Mouse (Mus musculus) hindbrain, embryonic 16.5 days (tissue): Measurements from ENCODE around the gene Pappa. TPM values are rescaled to one million over a fixed set of nuclear protein-coding genes. Genes with fewer than 3 reads are reported as not detected.

Experiments
- ATAC-seq: fragments of 200-750 bp; cut with Nextera tagmentation; 2 replicates; pipeline ENCODE4 v1.8.0; 2017; ENCODE audit warnings: moderate TSS enrichment, moderate library complexity
- H3K27ac ChIP-seq: fragments of 300-500 bp; sonication (generic); 2 replicates; pipeline ENCODE4 v1.5.1; 2014; ENCODE audit warnings: low read depth, mild to moderate bottlenecking, control low read depth, low read length, moderate library complexity
- H3K27me3 ChIP-seq: fragments of 300-500 bp; sonication (generic); replicated peaks from 2 replicates; pipeline ENCODE4 v1.6.1; 2014; ENCODE audit warnings: low read length; ENCODE audit not compliant: control insufficient read depth, insufficient read depth
- H3K36me3 ChIP-seq: fragments of 300-500 bp; sonication (generic); 2 replicates; pipeline ENCODE4 v1.6.1; 2014; ENCODE audit warnings: mild to moderate bottlenecking, low read length, moderate library complexity, mixed read lengths; ENCODE audit not compliant: control insufficient read depth, insufficient read depth
- H3K4me1 ChIP-seq: fragments of 300-500 bp; sonication (generic); 2 replicates; pipeline ENCODE4 v1.6.1; 2014; ENCODE audit warnings: low read depth, low read length; ENCODE audit not compliant: control insufficient read depth, insufficient read depth
- H3K4me2 ChIP-seq: fragments of 300-500 bp; sonication (generic); 2 replicates; pipeline ENCODE4 v1.6.1; 2014; ENCODE audit warnings: mild to moderate bottlenecking, low read length, control low read depth, moderate library complexity
- H3K4me3 ChIP-seq: fragments of 300-500 bp; sonication (generic); 2 replicates; pipeline ENCODE4 v1.5.1; 2014; ENCODE audit warnings: mild to moderate bottlenecking, low read length, control low read depth, moderate library complexity
- H3K9ac ChIP-seq: fragments of 300-500 bp; sonication (generic); 2 replicates; pipeline ENCODE4 v1.6.1; 2014; ENCODE audit warnings: low read depth, mild to moderate bottlenecking, control low read depth, low read length, moderate library complexity
- H3K9me3 ChIP-seq: fragments of 300-500 bp; sonication (generic); 2 replicates; pipeline ENCODE4 v1.6.1; 2014; ENCODE audit warnings: mild to moderate bottlenecking, low read length, moderate library complexity; ENCODE audit not compliant: control insufficient read depth
- WGBS: fragments of 180-500 bp; shearing (Covaris S2); extraction: QIAGEN DNeasy Blood & Tissue Kit; methylation state at CpG from one replicate; pipeline ENCODE4 v1.1.7; 2014; 5-methylcytosine and 5-hydroxymethylcytosine counted together
- polyA plus RNA-seq: library from polyadenylated mRNA; unstranded; fragments of >200 nt; fragmentation: Nextera tagmentation; extraction: Ambion mirVana; gene quantifications from 2 replicates; pipeline ENCODE4 v1.2.1, GENCODE M21; 2015

Pappa gene
- polyA plus RNA-seq, 1 experiment from 2014 or later: 0.93 TPM

GRCm38 (mm10) chr4:65272295-65272694, 148.3 kb downstream of the Pappa start:
- 45% methylated on average over 4 of the region's 4 CpGs for WGBS
- no peak overlapping the region for H3K9ac ChIP-seq
- no peak for ATAC-seq
- H3K9me3 ChIP-seq: no peaks in the 10 kb centered on the region
- no peaks in the 10 kb centered on the region for H3K4me1 ChIP-seq
- H3K4me3 ChIP-seq: no peak overlapping the region
- H3K27me3 ChIP-seq: no peaks in the 10 kb centered on the region
- no peak overlapping the region for H3K4me2 ChIP-seq
- H3K27ac ChIP-seq: no peak overlapping the region
- H3K36me3 ChIP-seq: no peaks in the 10 kb centered on the region

DNA sequence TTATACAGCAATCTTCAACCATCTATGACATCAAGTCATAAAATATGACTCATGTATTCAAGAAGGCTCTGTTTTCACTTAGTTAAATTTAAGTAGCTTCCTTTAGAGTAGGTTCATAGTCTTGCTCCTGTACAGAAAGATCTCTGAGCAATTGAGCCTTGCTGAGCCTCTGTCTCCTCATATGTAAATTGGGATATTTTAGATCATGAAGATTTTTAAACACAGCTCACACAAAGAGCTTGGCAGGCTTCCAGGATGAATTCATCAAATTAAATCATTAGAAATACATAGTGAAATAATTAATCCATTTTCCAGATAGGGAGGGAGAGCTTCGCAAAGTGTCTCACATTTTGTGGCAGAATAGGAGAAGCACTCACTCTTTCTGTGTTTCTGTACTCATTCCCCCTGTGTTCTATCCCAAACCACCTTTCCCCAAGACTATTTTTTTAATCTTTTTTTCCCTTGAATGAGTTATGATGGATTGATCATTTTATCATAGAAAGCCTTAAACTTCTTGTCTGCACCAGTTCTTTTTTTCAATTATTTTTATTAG, 149.4 kb downstream of the Pappa start:
- Histone ChIP-seq H3K4me3 (no peak overlapping the region), H3K4me1 (no peaks in the 10 kb centered on the region), H3K4me2 (no peak overlapping the region), H3K27me3 (no peaks in the 10 kb centered on the region), H3K9ac (no peak overlapping the region), H3K9me3 (no peaks in the 10 kb centered on the region), H3K36me3 (no peaks in the 10 kb centered on the region), H3K27ac (no peak overlapping the region)
- ATAC-seq: no peak
- 77% methylated on average over 1 of the region's 1 CpGs for WGBS

GRCm38 (mm10) chr4:65278451-65279271, 154.7 kb downstream of the Pappa start:
- Histone ChIP-seq H3K4me2 (no peak overlapping the region), H3K27ac (no peak overlapping the region), H3K4me3 (no peak overlapping the region), H3K9ac (no peak overlapping the region), H3K27me3 (no peaks in the 10 kb centered on the region), H3K36me3 (no peaks in the 10 kb centered on the region), H3K4me1 (no peaks in the 10 kb centered on the region; the same call in 1 of the 2 replicates), H3K9me3 (no peaks in the 10 kb centered on the region)
- no peak for ATAC-seq
- WGBS: 34% methylated on average over 10 of the region's 10 CpGs

- Histone ChIP-seq H3K4me3 (no peak overlapping the region), H3K9ac (no peak overlapping the region), H3K27ac (no peak overlapping the region), H3K27me3 (no peaks in the 10 kb centered on the region), H3K9me3 (no peaks in the 10 kb centered on the region), H3K4me1 (no peaks in the 10 kb centered on the region; the same call in 1 of the 2 replicates), H3K36me3 (no peaks in the 10 kb centered on the region), H3K4me2 (no peak overlapping the region)
- no peak for ATAC-seq
- whole genome bisulfite sequencing: 56% methylated on average over 4 of the region's 4 CpGs
Measured at GRCm38 (mm10) chr4:65279272-65279653, 155.3 kb downstream of the Pappa start.

DNA sequence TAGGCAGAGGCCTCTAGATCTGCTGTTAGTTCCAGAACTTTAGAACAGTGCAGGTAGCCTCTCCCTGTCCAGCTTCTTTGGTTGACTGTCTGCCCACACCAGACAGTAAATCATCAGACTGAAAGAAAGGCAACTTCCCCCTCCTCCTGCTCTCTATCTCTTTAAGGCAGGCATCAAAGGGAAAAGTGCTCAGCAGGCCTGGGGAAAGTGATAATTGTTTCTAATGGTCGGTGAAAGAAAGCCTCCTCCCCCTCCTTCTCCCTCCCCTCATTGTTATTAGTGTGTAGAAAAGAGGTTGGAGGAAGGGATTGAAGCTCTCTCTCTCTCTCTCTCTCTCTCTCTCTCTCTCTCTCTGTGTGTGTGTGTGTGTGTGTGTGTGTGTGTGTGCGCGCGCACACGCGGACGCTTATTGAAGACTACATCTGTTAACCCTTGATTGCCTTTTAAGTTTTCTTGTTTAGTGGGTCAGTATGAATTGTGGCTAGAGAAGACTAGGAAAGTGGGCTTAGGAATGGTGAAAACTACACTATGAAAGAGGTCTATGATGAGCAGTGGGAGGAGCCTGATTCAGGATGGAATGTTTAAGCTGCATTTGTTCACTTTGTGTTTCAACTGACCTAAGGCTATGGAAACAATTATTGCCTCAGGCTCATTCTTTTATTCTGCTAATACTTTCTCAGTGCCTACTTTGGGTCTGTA, 156.2 kb downstream of the Pappa start:
- Histone ChIP-seq H3K4me2 (peak overlapping the region; percentile 10; the same call in 1 of the 2 replicates), H3K4me3 (no peak overlapping the region), H3K36me3 (no peaks in the 10 kb centered on the region), H3K27me3 (no peaks in the 10 kb centered on the region), H3K4me1 (no peaks in the 10 kb centered on the region; the same call in 1 of the 2 replicates), H3K9ac (no peak overlapping the region), H3K9me3 (no peaks in the 10 kb centered on the region), H3K27ac (no peak overlapping the region)
- peak; percentile 54; the same call in 1 of the 2 replicates for ATAC-seq
- under 1% methylated on average over 7 of the region's 7 CpGs for WGBS

- H3K36me3 ChIP-seq: no peaks in the 10 kb centered on the region
- H3K9ac ChIP-seq: no peak overlapping the region
- no peak overlapping the region for H3K4me2 ChIP-seq
- H3K27ac ChIP-seq: no peak overlapping the region
- no peaks in the 10 kb centered on the region for H3K27me3 ChIP-seq
- H3K4me1 ChIP-seq: no peaks in the 10 kb centered on the region; the same call in 1 of the 2 replicates
- no peak overlapping the region for H3K4me3 ChIP-seq
- ATAC-seq: no peak
- no peaks in the 10 kb centered on the region for H3K9me3 ChIP-seq
Measured at GRCm38 (mm10) chr4:65280888-65281287, 156.9 kb downstream of the Pappa start.

GRCm38 (mm10) chr4:65283611-65284010, 159.6 kb downstream of the Pappa start:
- H3K27me3 ChIP-seq: no peaks in the 10 kb centered on the region
- no peak overlapping the region for H3K4me2 ChIP-seq
- H3K9me3 ChIP-seq: no peaks in the 10 kb centered on the region
- ATAC-seq: no peak
- no peak overlapping the region for H3K4me3 ChIP-seq
- 83% methylated on average over 2 of the region's 2 CpGs for WGBS
- H3K36me3 ChIP-seq: no peaks in the 10 kb centered on the region
- H3K9ac ChIP-seq: no peak overlapping the region
- no peak overlapping the region for H3K27ac ChIP-seq
- H3K4me1 ChIP-seq: no peaks in the 10 kb centered on the region; the same call in 1 of the 2 replicates

- Histone ChIP-seq H3K4me2 (no peak overlapping the region), H3K27me3 (no peaks in the 10 kb centered on the region), H3K4me3 (no peak overlapping the region), H3K9ac (no peak overlapping the region), H3K4me1 (no peaks in the 10 kb centered on the region), H3K36me3 (no peaks in the 10 kb centered on the region), H3K9me3 (no peaks in the 10 kb centered on the region), H3K27ac (no peak overlapping the region)
- no peak for ATAC-seq
- 77% methylated on average over 1 of the region's 1 CpGs for WGBS
Measured at GRCm38 (mm10) chr4:65285165-65285564, 161.2 kb downstream of the Pappa start.

DNA sequence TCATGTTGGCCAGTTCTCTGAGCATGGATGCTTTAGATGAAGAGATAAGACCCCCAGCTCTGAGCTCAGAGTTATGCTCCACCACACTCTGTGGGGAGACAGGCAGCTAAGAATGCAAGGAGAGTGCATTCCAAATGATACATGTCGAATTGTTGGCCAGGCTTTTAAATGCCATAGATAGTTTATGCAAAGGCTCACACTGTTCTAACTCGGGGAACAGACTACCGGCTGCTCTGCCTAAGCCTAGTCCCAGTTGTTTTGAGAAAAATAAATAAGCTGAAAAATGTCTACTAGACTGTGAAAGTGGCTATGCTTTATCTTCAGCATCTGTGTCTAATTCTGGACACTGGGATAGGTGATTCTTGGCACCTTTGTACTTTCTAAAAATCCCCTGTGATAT, 165.3 kb downstream of the Pappa start:
- H3K27ac ChIP-seq: no peak overlapping the region
- H3K36me3 ChIP-seq: no peaks in the 10 kb centered on the region
- no peak overlapping the region for H3K4me3 ChIP-seq
- no peaks in the 10 kb centered on the region for H3K4me1 ChIP-seq
- ATAC-seq: no peak
- 42% methylated on average over 3 of the region's 3 CpGs for WGBS
- no peaks in the 10 kb centered on the region for H3K27me3 ChIP-seq
- no peaks in the 10 kb centered on the region for H3K9me3 ChIP-seq
- H3K9ac ChIP-seq: no peak overlapping the region
- H3K4me2 ChIP-seq: no peak overlapping the region
